Mouse (Mus musculus) stomach, postnatal 0 days (tissue): ENCODE data around the gene Arhgap6.

Experiments used
- CTCF ChIP-seq: IDR thresholded peaks from 2 replicates; pipeline ENCODE4 v1.5.1; 2016; ENCODE audit warnings: antibody characterized with exemption, low read depth, mild to moderate bottlenecking, moderate library complexity
- EP300 ChIP-seq: optimal IDR thresholded peaks from 2 replicates; pipeline ENCODE3; 2016; ENCODE audit warnings: antibody characterized with exemption

DNA sequence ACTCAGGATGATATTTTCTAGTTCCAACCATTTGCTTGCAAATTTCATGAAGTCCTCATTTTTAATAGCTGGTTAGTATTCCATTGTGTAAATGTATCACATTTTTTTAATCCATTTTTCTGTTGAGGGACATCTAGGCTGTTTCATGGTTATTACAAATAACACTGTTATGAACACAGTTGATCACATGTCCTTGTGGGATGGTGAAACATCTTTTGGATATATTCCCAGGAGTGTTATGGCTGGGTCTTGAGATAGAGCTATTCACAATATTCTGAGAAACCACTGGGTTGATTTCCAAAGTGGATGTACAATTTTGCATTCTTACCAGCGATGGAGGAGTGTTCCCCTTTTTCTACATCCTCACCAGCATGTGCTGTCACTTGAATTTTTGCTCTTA, 137.5 kb downstream of the Arhgap6 start:
- TF ChIP-seq CTCF: no peak
- no peak for TF ChIP-seq EP300
